Mouse (Mus musculus) brown adipose tissue, adult 24 weeks (tissue): ENCODE measurements around the gene Gm7861. TPM values are rescaled to one million over a fixed set of nuclear protein-coding genes. Genes with fewer than 3 reads are reported as not detected.
"Not testable (repeated sequence)": the region's sequence is repeated elsewhere in the genome, so short reads cannot be mapped to it uniquely, and the experiment has no call there.

Source experiments
- H3K27ac ChIP-seq: fragments of 200-500 bp; replicated peaks from 2 replicates; pipeline ENCODE4 v1.5.1; 2012; ENCODE audit warnings: low read depth, mild to moderate bottlenecking, low read length
- H3K4me1 ChIP-seq: fragments of 200-500 bp; 2 replicates; pipeline ENCODE4 v1.6.1; 2012; ENCODE audit warnings: low read length, mixed read lengths; ENCODE audit not compliant: control insufficient read depth, insufficient read depth, insufficient read length
- H3K4me3 ChIP-seq: fragments of 200-500 bp; 2 replicates; pipeline ENCODE4 v1.5.1; 2012; ENCODE audit warnings: low read depth, mild to moderate bottlenecking, low read length, moderate library complexity; ENCODE audit not compliant: insufficient read depth
- polyA plus RNA-seq: library from polyadenylated mRNA; stranded (reverse); fragments of >200 nt; gene quantifications from 2 replicates; pipeline ENCODE4 v1.2.4, GENCODE M21; 2012; ENCODE audit not compliant: missing spikeins, insufficient read depth, insufficient read length

Gene Gm7861
- not detected in 2 replicates for polyA plus RNA-seq

- H3K4me3 ChIP-seq, H3K27ac ChIP-seq, H3K4me1 ChIP-seq: not testable (repeated sequence)
These were observed at the start of gene Gm7861 for GRCm38 (mm10) chr8:21594408-21594807. Gene Gm7861 (minus strand): TSS chr8:21594508.

GRCm38 (mm10) chr8:21617883-21618282 is 23.6 kb upstream of the Gm7861 start, which contains the start of gene Defa26:
Gene Defa26 (plus strand): TSS chr8:21618183.
- H3K4me1 ChIP-seq, H3K27ac ChIP-seq, H3K4me3 ChIP-seq: not testable (repeated sequence)

DNA sequence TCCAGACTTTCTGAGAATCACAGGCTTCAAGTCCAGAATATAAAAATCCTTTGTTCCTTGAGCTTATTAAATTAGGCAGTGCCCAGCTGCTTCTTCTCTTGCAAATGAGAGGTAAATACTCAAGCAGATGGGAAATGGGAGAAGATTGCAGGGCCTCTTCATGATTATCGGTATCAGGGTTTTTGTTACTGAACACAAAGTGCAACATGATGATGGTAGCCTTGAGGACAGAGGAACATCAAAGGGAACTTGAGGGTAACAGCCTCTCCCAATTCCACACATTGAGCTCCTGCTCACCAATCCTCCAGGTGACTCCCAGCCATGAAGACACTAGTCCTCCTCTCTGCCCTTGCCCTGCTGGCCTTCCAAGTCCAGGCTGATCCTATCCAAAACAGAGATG is 11.6 kb downstream of the Gm7861 start, which contains the start of gene Defa28:
Gene Defa28, plus strand, starts transcription at position 301 of the 400 bp plus-strand sequence.
- H3K4me1 ChIP-seq, H3K27ac ChIP-seq, H3K4me3 ChIP-seq: not testable (repeated sequence)

- not testable (repeated sequence) for H3K27ac ChIP-seq, H3K4me3 ChIP-seq, H3K4me1 ChIP-seq
These were observed 29.2 kb downstream of the Gm7861 start, which contains the start of gene Defa37 for GRCm38 (mm10) chr8:21565086-21565485. Gene Defa37 (plus strand): TSS chr8:21565386.

Other genes with a start within 250 kb of the Gm7861 start
- gene Defa2, start 216.0 kb downstream of the Gm7861 start, polyA plus RNA-seq: not detected in 2 replicates
- not detected in 2 replicates for gene Defa33, start 202.7 kb downstream of the Gm7861 start, polyA plus RNA-seq
- gene Defa36, start 167.1 kb downstream of the Gm7861 start, polyA plus RNA-seq: not detected in 2 replicates
- not detected in 2 replicates for gene Gm7849, start 137.9 kb downstream of the Gm7861 start, polyA plus RNA-seq
- not detected in 2 replicates for gene Defa20, start 85.2 kb downstream of the Gm7861 start, polyA plus RNA-seq
- gene Defa32, start 65.5 kb downstream of the Gm7861 start, polyA plus RNA-seq: not detected in 2 replicates
- gene Defa37, start 29.1 kb downstream of the Gm7861 start, polyA plus RNA-seq: not detected in 2 replicates
- gene Defa28, start 11.5 kb downstream of the Gm7861 start, polyA plus RNA-seq: not detected in 2 replicates
- gene Defa26, start 23.7 kb upstream of the Gm7861 start, polyA plus RNA-seq: not detected in 2 replicates
- not detected in 2 replicates for gene Defa17, start 61.3 kb upstream of the Gm7861 start, polyA plus RNA-seq
- gene Defa34, start 71.3 kb upstream of the Gm7861 start, polyA plus RNA-seq: not detected in 2 replicates
- gene AY761184, start 109.1 kb upstream of the Gm7861 start, polyA plus RNA-seq: not detected in 2 replicates
- gene Defa24, start 140.0 kb upstream of the Gm7861 start, polyA plus RNA-seq: not detected in 2 replicates
- gene Defb50, start 229.0 kb upstream of the Gm7861 start, polyA plus RNA-seq: not detected in 2 replicates
- not detected in 2 replicates for gene Defb2, start 245.4 kb upstream of the Gm7861 start, polyA plus RNA-seq